Mouse (Mus musculus) large intestine, adult 2 months (tissue): ENCODE data around the gene Corin. TPM values are rescaled to one million over a fixed set of nuclear protein-coding genes. Genes with fewer than 3 reads are reported as not detected.

Experiments
- polyA plus RNA-seq: library from polyadenylated mRNA; depleted of rRNA; stranded (reverse); fragments of >200 nt; gene quantifications from 2 replicates; pipeline ENCODE4 v1.2.3, GENCODE M21; 2012; rRNA removed

The Corin gene
- polyA plus RNA-seq, 1 experiment = not detected

Other genes starting within 250 kb of the Corin start
- 9.1 and 10.9 TPM in 2 replicates for gene Nfxl1, start 55.2 kb upstream of the Corin start, polyA plus RNA-seq
- gene Zar1, start 76.8 kb upstream of the Corin start, polyA plus RNA-seq = not detected in 2 replicates
- not detected in 2 replicates for gene Gm5868, start 83.1 kb upstream of the Corin start, polyA plus RNA-seq
- not detected in 2 replicates for gene Cnga1, start 139.8 kb upstream of the Corin start, polyA plus RNA-seq
- 8.1 and 9.7 TPM in 2 replicates for gene Nipal1, start 143.3 kb upstream of the Corin start, polyA plus RNA-seq
- 0.77 and 0.82 TPM in 2 replicates for gene Txk, start 248.3 kb upstream of the Corin start, polyA plus RNA-seq